ENCODE assay signal across 10 mouse cellular contexts in genomic region chr2:69613237-69613636, GRCm38 (mm10). TPM values are rescaled to one million over a fixed set of nuclear protein-coding genes. Genes with fewer than 3 reads are reported as not detected.
DNase-seq lines count a peak whose midpoint lies in the region; ATAC-seq and TF ChIP-seq lines count a peak whose summit lies in the region.
"Had no signal": no experiment of that assay in that cellular context is flagged by ENCODE, and none has a peak within 500 bp of the region (broad histone marks: within the 10 kb centered on the region; RNA-seq: fewer than 3 reads in every experiment).

No protein-coding gene starts in this region.

- H3K27me3 ChIP-seq in kidney, adult 2 months (replicated peaks; ENCODE audit: control insufficient read depth, insufficient read depth, low read length) = no peaks in the 10 kb centered on the region
- peaks cover 12% of the 10 kb centered on the region for H3K27me3 ChIP-seq in G1E (ENCODE audit: insufficient read depth, low read length)
- no peaks in the 10 kb centered on the region for H3K27me3 ChIP-seq in embryonic facial prominence, embryonic 10.5 days (replicated peaks; ENCODE audit: low read depth, poor library complexity, severe bottlenecking)
- H3K27me3 ChIP-seq: hindbrain, embryonic 15.5 days had no signal

- H3K9me3 ChIP-seq in G1E (replicated peaks) = no peaks in the 10 kb centered on the region
- H3K9me3 ChIP-seq in embryonic facial prominence, embryonic 10.5 days = no peaks in the 10 kb centered on the region
- H3K9me3 ChIP-seq: hindbrain, embryonic 15.5 days had no signal

- no peaks in the 10 kb centered on the region for H3K79me2 ChIP-seq in macrophage (ENCODE audit: inconsistent target)

- peak; percentile 70 for ATAC-seq in G1E (ENCODE audit: extremely low read depth, insufficient number of reproducible peaks, low FRiP score, poor library complexity, severe bottlenecking)

- H3K4me3 ChIP-seq in kidney, adult 2 months (ENCODE audit: insufficient read depth, low read depth, low read length) = no peak overlapping the region
- H3K4me3 ChIP-seq in G1E (ENCODE audit: low read depth, low read length) = no peak overlapping the region; the same call in 1 of the 2 replicates
- no peak overlapping the region for H3K4me3 ChIP-seq in embryonic facial prominence, embryonic 10.5 days
- no peak overlapping the region for H3K4me3 ChIP-seq in macrophage (ENCODE audit: inconsistent target)
- H3K4me3 ChIP-seq: erythroblast, embryonic 14.5 days; hindbrain, embryonic 15.5 days had no signal

- 29% methylated on average over 4 of the region's 4 CpGs for WGBS in kidney, adult 2 months
- WGBS in embryonic facial prominence, embryonic 10.5 days = 79% methylated on average over 4 of the region's 4 CpGs
- 14% methylated on average over 4 of the region's 4 CpGs for WGBS in macrophage (ENCODE audit: missing documents)

- no peak for TF ChIP-seq POLR2A in kidney, adult 2 months (IDR thresholded peaks at IDR 0.05; ENCODE audit: low read depth, low read length)

- peaks cover 15% of the 10 kb centered on the region for H3K4me1 ChIP-seq in kidney, adult 2 months (ENCODE audit: control insufficient read depth, insufficient read depth, low read length)
- H3K4me1 ChIP-seq in G1E (ENCODE audit: insufficient read depth, low read depth, low read length) = peaks cover 24% of the 10 kb centered on the region
- H3K4me1 ChIP-seq in embryonic facial prominence, embryonic 10.5 days = peaks cover 9% of the 10 kb centered on the region

- no peak overlapping the region for H3K27ac ChIP-seq in kidney, adult 2 months (ENCODE audit: insufficient read depth, low read depth, low read length)
- H3K27ac ChIP-seq in embryonic facial prominence, embryonic 10.5 days (replicated peaks) = no peak overlapping the region
- 0 out of 2 replicates have a peak overlapping the region, but pooled peaks have one; percentile 4 for H3K27ac ChIP-seq in macrophage
- H3K27ac ChIP-seq: hindbrain, embryonic 15.5 days had no signal

- no peak for TF ChIP-seq CTCF in kidney, adult 2 months (conservative IDR thresholded peaks at IDR 0.05; ENCODE audit: insufficient read depth, insufficient read length, low read depth, low read length)
- TF ChIP-seq CTCF in G1E (IDR thresholded peaks at IDR 0.05; ENCODE audit: low read depth, low read length) = no peak

- H3K36me3 ChIP-seq in kidney, adult 2 months (ENCODE audit: control insufficient read depth, insufficient read depth, low read length) = no peaks in the 10 kb centered on the region
- H3K36me3 ChIP-seq in G1E (replicated peaks) = no peaks in the 10 kb centered on the region
- H3K36me3 ChIP-seq in embryonic facial prominence, embryonic 10.5 days (replicated peaks) = no peaks in the 10 kb centered on the region
- no peaks in the 10 kb centered on the region for H3K36me3 ChIP-seq in macrophage (ENCODE audit: inconsistent target)
- H3K36me3 ChIP-seq: hindbrain, embryonic 15.5 days had no signal

- DNase-seq in kidney, adult 2 months = peak; percentile 73
- DNase-seq in kidney, adult 18-20 months = no peak
- peak; percentile 50 for DNase-seq in G1E (ENCODE audit: low spot score)
- peak; percentile 16 for DNase-seq in embryonic facial prominence, embryonic 10.5 days (ENCODE audit: low spot score)
- DNase-seq in urinary bladder, adult 18-20 months (ENCODE audit: low spot score in 2 of 2) = no peak
- no peak for DNase-seq in layer of hippocampus, postnatal 10 days (ENCODE audit: low spot score in 2 of 2)
- no peak for DNase-seq in gastrocnemius, postnatal 10 days

RNA-seq across cellular contexts. Expression of gene Lrp2, which starts 27.4 kb away (rescaled TPM):
- 283 and 389 TPM in 2 replicates for polyA plus RNA-seq in kidney, adult 2 months (2012; rRNA removed)
- not detected in 2 replicates for total RNA-seq in G1E (2014; fragmentation: Nextera tagmentation)
- total RNA-seq in G1E (2017) = 0.06 and 0.16 TPM in 2 replicates
- not detected in 2 replicates for polyA plus RNA-seq in G1E (2012)
- polyA plus RNA-seq in embryonic facial prominence, embryonic 10.5 days (2016; fragmentation: Nextera tagmentation; extraction: Ambion mirVana) = 1.5 and 1.6 TPM in 2 replicates
- under 1 TPM in 1 of 26 experiments, not detected in 25; 0.09 TPM for total RNA-seq in macrophage (2018; cell fraction: chromatin; rRNA removed)
- total RNA-seq in macrophage (2018; cell fraction: cytosol; rRNA removed) = under 1 TPM in 3 of 26 experiments, not detected in 23; under 0.01 TPM
- total RNA-seq in macrophage (2018; cell fraction: nucleus; rRNA removed) = under 1 TPM in 1 of 26 experiments, not detected in 25; 0.10 TPM
- not detected in 3 replicates for polyA plus RNA-seq in macrophage (2018)
- under 1 TPM; 0.74 to 0.78 TPM for total RNA-seq in layer of hippocampus, postnatal 10 days (2021)
- under 1 TPM in 1 of 2 experiments, not detected in 1; 0.02 TPM for total RNA-seq in gastrocnemius, postnatal 10 days (2021)
- polyA plus RNA-seq: erythroblast, embryonic 14.5 days had no signal

RNA-seq across cellular contexts. Expression of gene Bbs5, which starts 33.7 kb away (rescaled TPM):
- 1.3 and 1.7 TPM in 2 replicates for polyA plus RNA-seq in kidney, adult 2 months (2012; rRNA removed)
- total RNA-seq in G1E (2014; fragmentation: Nextera tagmentation) (not detected in 2 replicates), G1E (2017) (0.70 and 1.1 TPM in 2 replicates)
- polyA plus RNA-seq in G1E (2012) (0.09 TPM in 1 of 2 replicates, not detected in the other), macrophage (2018) (5.6 to 6.1 TPM (median 6.1 TPM) in 3 replicates)
- polyA plus RNA-seq in embryonic facial prominence, embryonic 10.5 days (2016; fragmentation: Nextera tagmentation; extraction: Ambion mirVana) = 12.5 and 19.3 TPM in 2 replicates
- 10 to 100 TPM in 13 of 26 experiments, 1 to 10 TPM in 11, under 1 TPM in 1, not detected in 1; 0.98 to 30.3 (median 11.1) TPM for total RNA-seq in macrophage (2018; cell fraction: chromatin; rRNA removed)
- 1 to 10 TPM; 2.0 to 6.4 (median 4.5) TPM for total RNA-seq in macrophage (2018; cell fraction: cytosol; rRNA removed)
- 10 to 100 TPM in 7 of 26 experiments, 1 to 10 TPM in 19; 1.2 to 16.2 (median 6.1) TPM for total RNA-seq in macrophage (2018; cell fraction: nucleus; rRNA removed)
- 10 to 100 TPM; 26.7 to 33.2 TPM for total RNA-seq in layer of hippocampus, postnatal 10 days (2021)
- total RNA-seq in gastrocnemius, postnatal 10 days (2021) = 1 to 10 TPM; 4.0 to 4.3 TPM
- polyA plus RNA-seq: erythroblast, embryonic 14.5 days had no signal

RNA-seq across cellular contexts. Expression of gene Klhl41, which starts 56.7 kb away (rescaled TPM):
- polyA plus RNA-seq in kidney, adult 2 months (2012; rRNA removed) = 0.08 and 1.8 TPM in 2 replicates
- total RNA-seq in G1E (2014; fragmentation: Nextera tagmentation) = not detected in 2 replicates
- total RNA-seq in G1E (2017) = not detected in 2 replicates
- polyA plus RNA-seq in G1E (2012) = not detected in 2 replicates
- 0.39 and 0.40 TPM in 2 replicates for polyA plus RNA-seq in embryonic facial prominence, embryonic 10.5 days (2016; fragmentation: Nextera tagmentation; extraction: Ambion mirVana)
- 1 to 10 TPM in 2 of 26 experiments, under 1 TPM in 12, not detected in 12; 0.34 to 1.3 (median 0.70) TPM for total RNA-seq in macrophage (2018; cell fraction: chromatin; rRNA removed)
- under 1 TPM in 18 of 26 experiments, not detected in 8; 0.03 to 0.16 (median 0.08) TPM for total RNA-seq in macrophage (2018; cell fraction: cytosol; rRNA removed)
- total RNA-seq in macrophage (2018; cell fraction: nucleus; rRNA removed) = 1 to 10 TPM in 1 of 26 experiments, under 1 TPM in 11, not detected in 14; 0.17 to 1.7 (median 0.44) TPM
- polyA plus RNA-seq in macrophage (2018) = not detected in 3 replicates
- under 1 TPM; 0.46 to 0.80 TPM for total RNA-seq in layer of hippocampus, postnatal 10 days (2021)
- total RNA-seq in gastrocnemius, postnatal 10 days (2021) = 100 to 1,000 TPM; 508 to 520 TPM
- polyA plus RNA-seq: erythroblast, embryonic 14.5 days had no signal

Comparison
In these comparisons a context has a peak if more than half of its experiments do, and no peak if none do; other contexts are left out.
1. DNase-seq: peak in kidney, adult 2 months (single experiment), G1E (single experiment) and embryonic facial prominence, embryonic 10.5 days (single experiment); none in kidney, adult 18-20 months (single experiment), urinary bladder, adult 18-20 months (0 of 2), layer of hippocampus, postnatal 10 days (0 of 2) and gastrocnemius, postnatal 10 days (single experiment).
2. RNA of gene Lrp2, which starts 27.4 kb away (polyA plus RNA-seq): 283 to 389 TPM in kidney, adult 2 months; 1.5 to 1.6 TPM in embryonic facial prominence, embryonic 10.5 days, not detected in G1E and not detected in macrophage; every median in the first group is over 100 times any median in the second.